Mouse (Mus musculus): Measurements from ENCODE around the gene Clasp2.

GRCm38 (mm10) chr9:113802734-113803133 is 61.5 kb downstream of the Clasp2 start:
- TF ChIP-seq CTCF (IDR thresholded peaks at IDR 0.05; ENCODE audit: extremely low read depth, insufficient read length, insufficient replicate concordance, low read depth, low read length): no peak
- no peak for TF ChIP-seq POLR2A (IDR thresholded peaks at IDR 0.05; ENCODE audit: low read depth, low read length)

All from small intestine, adult 2 months (tissue).